Mouse (Mus musculus) C2C12 (cell line): ENCODE results near the gene Col16a1.

Experiments
- CTCF ChIP-seq: IDR thresholded peaks from one replicate; pipeline ENCODE4 v1.5.1; 2011; ENCODE audit not compliant: control insufficient read depth, insufficient read depth, insufficient read length
- MAX ChIP-seq: IDR thresholded peaks from one replicate; pipeline ENCODE4 v1.6.1; 2011; ENCODE audit warnings: mild to moderate bottlenecking, control low read depth
- MYOD1 ChIP-seq: IDR thresholded peaks from one replicate; pipeline ENCODE4 v1.6.1; 2011; ENCODE audit warnings: low read depth; ENCODE audit not compliant: control insufficient read depth, insufficient read length

DNA sequence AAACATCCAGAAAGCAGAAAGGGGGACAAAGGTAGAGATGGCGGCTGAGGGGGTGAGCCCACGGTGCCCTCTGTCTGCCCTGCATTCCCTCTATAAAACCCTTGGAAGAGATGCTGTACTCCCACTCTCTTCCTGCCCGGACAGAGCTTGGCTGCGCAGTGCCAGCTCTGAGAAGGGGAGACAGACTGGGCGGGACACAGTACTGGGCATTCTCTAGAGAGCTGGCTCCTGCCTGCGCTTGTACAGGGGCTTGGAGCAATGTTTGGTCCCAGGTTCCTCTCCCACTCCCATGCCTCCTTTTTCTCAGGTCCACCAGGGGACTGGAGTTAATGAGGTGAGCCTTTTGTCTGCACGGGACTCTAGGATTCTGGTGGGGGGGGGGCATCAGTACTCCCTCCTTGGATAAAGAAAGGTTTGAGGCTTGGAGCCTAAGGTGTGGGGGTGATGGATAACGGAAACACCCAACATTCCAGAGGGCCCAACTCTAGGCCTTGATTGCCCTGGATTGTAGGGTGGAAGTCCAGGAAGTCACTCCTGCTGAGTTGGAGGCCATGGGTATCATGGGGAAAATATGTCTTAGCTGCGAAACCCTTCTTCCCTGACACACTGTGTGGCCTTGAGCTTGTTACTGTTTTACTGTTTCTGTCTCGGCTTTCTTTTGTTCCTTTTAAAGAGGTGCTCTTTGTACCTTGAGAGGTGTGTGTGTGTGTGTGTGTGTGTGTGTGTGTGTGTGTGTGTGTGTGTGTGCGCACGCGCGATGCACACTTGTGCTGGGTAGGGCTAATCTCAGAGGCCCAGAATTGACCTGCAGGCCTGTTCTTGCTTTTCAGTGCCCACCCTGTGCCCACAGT lies 7.7 kb downstream of the Col16a1 start:
- no peak for TF ChIP-seq MAX
- TF ChIP-seq CTCF: no peak
- no peak for TF ChIP-seq MYOD1
